Mouse (Mus musculus) retina, adult 2 months (tissue): ENCODE measurements at regions not wholly inside any gene's neighbourhood (a gene's known extent, or its start where the extent isn't known, plus 50 kb on each side); places are given as distances from the start of the nearest gene placed in this dataset.

ENCODE experiments used
- DNase-seq: peaks from one replicate; pipeline ENCODE4 v3.0.0-alpha.2; 2012; ENCODE audit warnings: low read depth, low spot score

DNA sequence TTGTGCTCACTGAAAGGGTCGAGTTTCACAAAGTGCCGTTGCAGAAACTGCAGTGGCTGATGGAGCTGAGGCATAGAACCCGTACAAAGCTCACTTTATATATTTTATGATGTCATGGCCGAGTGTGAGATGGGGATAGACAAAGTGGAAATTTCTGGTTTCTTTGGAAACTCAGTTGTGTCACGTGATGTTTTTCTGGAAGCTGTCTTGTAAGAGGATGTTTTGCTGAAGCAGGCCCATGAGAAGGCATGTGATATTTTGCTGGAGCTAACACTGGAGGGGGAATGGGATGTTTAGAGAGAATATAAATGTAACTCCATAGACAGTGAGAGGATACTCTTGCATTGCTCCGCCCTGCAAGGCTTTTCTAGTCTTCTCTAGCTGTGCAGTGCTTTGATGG lies 311.7 kb downstream of the Tmem132b start:
- DNase-seq, result no peak

DNA sequence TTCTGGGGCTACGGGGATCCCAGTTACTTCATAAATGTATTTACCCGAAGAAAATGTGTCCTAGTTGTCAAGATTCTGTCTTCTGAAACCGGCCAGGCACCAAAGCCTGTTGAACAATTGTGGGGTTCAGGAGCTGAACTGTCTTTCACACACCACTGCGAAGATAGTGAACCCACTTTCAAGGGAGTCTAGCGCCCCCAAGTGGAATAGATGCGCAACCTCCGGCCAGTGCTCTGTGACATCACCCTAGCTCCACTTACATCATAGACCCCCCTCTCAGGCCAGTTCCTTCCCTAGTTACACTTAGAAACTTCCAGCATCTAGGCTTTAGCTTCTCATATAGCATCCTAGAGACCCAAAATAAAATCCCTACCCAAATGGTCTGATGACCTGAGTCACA lies 318.1 kb downstream of the Tmem132b start:
- no peak for DNase-seq

GRCm38 (mm10) chr5:125876296-125876695 lies 344.7 kb downstream of the Tmem132b start:
- DNase-seq, result no peak

- no peak for DNase-seq
Observed at GRCm38 (mm10) chr5:125888840-125889239, 357.3 kb downstream of the Tmem132b start.

DNA sequence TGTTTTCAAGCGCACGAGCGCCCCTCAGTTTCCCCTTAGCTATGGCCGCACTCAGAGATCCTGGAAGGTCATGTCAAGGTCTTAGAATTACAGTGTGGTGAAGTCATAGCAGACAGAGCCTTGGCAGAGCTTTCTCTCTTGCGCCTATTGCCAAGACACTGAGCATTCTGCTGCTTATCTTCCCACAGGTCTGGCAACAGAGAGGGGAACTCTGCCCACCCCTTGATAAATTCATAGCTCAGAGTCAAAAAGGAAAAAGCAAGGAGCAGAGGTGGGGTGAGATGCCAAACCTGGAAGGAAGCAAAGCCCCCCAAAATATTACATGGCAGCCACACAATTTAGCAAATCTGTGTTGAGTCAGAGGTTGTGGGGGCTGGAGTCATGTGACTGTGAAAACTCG lies 362.3 kb downstream of the Tmem132b start:
- no peak for DNase-seq

- DNase-seq, result no peak
Observed at GRCm38 (mm10) chr5:125902038-125902437, 370.5 kb downstream of the Tmem132b start.

DNA sequence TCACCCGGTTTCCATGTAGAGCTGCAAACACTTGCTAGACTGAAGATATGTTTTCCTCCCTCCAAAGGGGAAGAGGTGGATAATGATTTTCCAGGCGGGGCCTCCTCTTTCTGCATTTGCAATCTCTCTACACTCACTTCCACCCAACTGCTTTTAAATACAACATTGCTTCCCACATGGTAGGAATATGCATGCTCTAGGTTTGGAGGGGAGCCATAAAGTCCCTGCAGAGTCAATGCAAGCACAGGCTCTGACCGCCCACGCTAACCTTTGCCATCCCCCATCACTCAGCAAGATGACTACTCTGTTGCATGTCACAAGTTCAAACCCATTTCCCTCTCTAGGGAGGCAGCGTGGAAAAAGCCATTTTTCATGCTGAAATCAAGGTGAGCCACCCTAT lies 372.9 kb downstream of the Tmem132b start:
- no peak for DNase-seq

DNA sequence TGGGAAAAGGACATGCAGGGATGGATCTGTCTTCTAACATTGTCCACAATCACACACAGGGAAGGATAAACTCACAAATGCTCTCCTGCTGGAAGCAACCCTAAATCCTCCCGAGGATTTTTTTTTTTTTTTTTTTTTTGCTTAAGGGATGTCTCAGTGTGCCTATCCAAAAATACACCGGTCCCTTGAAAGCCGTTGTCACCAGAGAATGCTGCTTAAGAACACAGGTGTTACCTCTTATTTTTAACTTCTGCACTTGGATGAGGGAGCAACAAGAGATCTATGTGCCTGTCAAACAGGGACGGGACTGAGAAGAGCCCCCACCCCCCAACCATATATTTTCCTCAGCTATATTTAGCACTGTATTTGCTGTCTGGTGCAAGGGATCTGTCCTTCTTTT lies 375.8 kb downstream of the Tmem132b start:
- no peak for DNase-seq

- no peak for DNase-seq
Observed at GRCm38 (mm10) chr5:125907909-125908308, 376.3 kb downstream of the Tmem132b start.

DNA sequence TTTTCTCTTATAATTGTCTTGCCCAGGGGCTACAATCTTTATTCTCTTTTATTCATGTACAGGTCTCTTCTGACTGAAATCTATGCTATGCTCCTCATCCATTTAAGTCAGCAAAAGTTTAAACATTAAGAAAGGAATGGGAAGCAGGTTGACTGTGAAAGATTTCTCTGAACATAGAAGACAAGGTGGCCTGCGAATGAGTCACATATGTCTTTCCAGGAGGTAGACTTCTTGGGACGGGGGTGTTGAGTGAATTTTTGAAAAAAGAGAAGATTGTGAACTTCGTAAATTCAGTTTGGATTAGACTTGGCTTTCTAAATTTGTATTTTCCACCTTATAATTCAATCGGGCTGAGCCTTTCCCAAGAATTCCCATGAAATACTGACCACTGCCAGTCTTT lies 384.3 kb downstream of the Tmem132b start:
- no peak for DNase-seq

DNA sequence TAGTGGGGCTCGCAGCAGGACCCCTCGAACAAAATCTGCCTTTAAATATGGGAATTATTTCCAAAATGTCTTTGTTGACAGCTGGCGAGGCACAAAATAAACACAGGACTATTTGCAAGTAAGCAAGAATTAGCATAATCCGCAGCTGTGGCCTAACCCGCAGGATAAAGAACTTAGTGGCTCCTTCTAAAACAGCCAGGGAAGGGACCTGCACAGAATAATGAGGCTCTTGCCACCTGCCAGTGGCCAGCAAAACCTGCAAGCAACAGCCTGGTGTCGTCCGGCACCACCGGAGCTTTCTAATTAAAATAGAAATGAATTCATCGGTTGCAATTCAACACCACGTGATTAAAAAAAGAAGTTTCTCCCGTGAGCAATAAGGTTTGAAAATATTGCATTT lies 389.4 kb downstream of the Tmem132b start:
- DNase-seq, result no peak

DNA sequence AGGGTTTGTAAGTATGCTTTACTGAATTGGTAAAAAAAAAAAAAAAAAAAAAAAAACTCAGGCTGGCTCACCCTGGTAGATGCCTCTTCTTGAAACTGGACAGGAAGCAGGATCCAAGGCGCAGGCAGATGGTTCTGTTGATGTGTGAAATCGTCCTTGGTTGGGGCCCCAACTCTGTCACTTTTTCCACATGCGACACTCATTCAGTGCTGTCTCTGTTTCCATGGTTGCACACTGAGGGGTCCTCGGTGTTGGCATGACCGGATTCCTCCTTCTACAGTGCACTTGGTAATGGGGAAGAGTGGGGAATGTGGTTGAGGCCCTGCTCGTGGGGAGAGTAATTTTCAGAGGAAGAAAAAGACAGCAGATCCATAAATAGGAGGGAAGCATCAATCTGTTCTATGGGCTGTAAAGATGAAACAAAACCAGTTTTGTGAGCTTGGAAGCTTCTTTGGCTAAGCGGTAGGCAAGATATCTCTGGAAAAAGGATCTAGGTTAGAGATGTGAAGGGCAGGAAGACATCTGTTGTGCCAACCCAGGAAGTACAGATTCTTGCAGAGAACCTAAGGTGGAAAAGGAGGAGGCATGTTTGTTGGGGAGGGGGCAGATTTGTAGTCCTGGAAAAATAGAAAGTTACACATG lies 394.4 kb downstream of the Tmem132b start:
- DNase-seq, result no peak

- no peak for DNase-seq
Observed at GRCm38 (mm10) chr5:125931502-125931901, 399.9 kb downstream of the Tmem132b start.

DNA sequence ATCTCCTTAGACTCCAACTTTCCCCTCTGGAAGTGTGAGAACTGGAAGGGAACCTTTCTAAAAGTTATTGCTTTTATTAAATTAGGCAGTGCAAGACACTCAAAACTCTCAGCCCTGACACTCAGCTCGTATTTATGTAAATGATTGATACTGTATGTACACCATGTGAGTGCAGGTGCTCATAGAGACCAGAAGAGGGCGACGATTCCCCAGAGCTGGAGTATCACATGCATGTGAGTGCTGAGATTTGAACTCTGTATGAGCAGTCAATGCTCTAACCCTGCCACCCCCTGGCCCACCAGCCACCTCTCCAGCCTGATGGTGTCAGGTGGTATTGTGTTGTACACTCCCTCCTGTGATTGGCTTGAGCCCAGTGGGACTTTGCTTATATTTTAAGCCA lies 407.8 kb downstream of the Tmem132b start:
- DNase-seq, result no peak

- no peak for DNase-seq
Observed at GRCm38 (mm10) chr5:125946729-125947128, 415.2 kb downstream of the Tmem132b start.

GRCm38 (mm10) chr5:125951641-125952040 lies 420.1 kb downstream of the Tmem132b start:
- no peak for DNase-seq

DNA sequence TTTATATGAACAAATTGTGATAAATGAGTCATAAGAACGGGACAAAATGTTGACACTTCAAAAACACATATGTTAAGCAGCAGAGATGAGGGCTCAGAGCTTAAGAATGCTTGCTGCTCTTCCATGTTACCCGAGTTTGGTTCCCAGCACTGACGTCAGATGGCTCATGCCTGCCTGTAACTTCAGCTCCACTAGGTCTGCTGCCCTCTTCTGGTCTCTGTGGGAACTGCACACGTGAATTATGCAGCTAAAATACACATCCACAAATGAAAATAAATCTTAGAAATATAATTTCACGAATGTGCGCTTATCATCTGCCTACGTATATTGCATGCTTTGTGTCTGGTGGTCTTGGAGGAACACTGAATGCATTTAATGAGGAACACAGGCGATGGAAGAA lies 432.5 kb downstream of the Tmem132b start:
- no peak for DNase-seq

DNA sequence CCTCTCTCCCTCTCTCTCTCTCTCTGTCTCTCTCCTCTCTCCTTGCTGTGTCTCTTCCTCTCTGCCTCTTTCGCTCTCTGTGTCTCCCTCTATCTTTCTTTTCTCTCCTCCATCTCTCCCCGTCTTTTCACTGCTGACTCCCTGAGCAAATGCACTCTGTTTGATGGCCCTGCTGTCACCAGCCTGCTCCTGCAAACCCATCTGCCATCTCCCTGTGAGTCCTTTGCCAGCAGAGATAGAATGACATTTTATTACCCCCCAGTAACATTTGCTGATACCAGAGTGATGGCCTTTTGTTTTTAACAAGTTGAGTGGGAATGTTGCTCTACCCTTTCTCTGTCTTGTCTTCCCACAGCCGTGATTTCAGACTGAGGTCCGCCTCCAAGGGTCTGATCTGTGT lies 436.6 kb downstream of the Tmem132b start:
- DNase-seq, result no peak

DNA sequence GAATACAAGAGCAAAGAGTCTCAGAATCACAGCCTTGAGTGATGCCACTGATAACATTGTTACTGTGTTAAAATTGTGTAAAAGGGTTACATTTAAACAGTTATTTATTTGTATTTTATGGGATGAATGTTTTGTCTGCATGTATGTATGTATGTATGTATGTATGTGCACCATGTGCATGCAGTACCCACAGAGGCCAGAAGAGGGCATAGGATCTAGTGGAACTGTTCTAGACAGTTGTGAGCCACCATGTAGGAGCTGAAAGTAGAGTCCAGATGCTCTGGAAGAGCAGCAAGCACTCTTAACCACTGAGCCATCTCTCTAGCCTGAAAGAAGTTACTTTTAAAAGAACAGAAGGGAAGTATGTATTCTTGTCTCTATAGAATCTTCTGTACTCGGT lies 442.5 kb downstream of the Tmem132b start:
- DNase-seq, result no peak

- DNase-seq, result no peak
Observed at GRCm38 (mm10) chr5:125979801-125980200, 448.2 kb downstream of the Tmem132b start.

DNA sequence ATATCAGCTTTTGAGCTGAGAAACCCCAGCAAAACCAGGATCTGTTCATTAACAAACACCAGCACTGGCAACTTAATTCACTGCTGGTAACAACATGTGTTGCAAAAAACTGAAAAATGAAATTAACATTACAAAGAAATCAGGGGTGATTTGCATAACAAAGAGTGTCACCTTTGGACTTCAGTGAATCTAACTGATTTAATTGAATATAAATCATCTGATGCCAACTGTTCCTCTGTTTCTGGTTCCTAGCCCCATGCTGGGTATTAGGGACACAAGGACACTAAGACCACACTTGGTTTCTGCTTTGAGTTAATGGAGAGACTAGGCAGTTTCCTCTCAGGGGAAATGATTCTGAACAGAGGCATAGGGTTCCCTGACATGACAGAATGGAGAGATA lies 453.8 kb downstream of the Tmem132b start:
- no peak for DNase-seq

DNA sequence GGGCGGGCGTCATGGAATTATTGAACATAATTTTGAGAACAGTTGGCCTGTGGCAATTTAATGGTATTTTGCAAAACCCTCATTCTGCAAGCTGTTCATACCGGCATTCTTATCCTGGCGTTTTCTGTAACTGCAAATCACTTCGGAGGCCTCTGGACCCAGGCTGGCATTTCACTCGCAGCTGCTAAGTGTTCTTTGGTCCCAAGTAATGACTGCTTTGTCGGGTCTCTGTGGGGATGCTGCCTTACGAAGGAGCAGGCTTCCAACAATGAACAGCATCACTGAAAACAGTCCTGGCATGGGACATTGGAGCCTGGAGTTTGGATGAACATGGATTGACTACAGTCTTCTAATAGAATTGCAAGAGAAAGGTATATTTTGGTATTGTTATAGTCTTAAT lies 465.6 kb downstream of the Tmem132b start:
- DNase-seq, result no peak

- DNase-seq, result no peak
Observed at GRCm38 (mm10) chr5:126007871-126008270, 476.3 kb downstream of the Tmem132b start.

- DNase-seq, result no peak
Observed at GRCm38 (mm10) chr5:126008321-126008720, 476.7 kb downstream of the Tmem132b start.
